Mouse (Mus musculus) embryonic stem cell, embryonic (primary cell): ENCODE results near the gene Best3.

Experiments used
- CTCF ChIA-PET, 4 experiments: fragments of 300-600 bp in 2 of 4; fragments of 350-600 bp in 2 of 4; sonication (Branson Sonifier 250); formaldehyde crosslinking; loops; one replicate each; lab custom pipeline; 2022; ENCODE audit warnings: inconsistent platforms in 2 of 4; lab: Charles Lee
- POLR2A ChIA-PET, 4 experiments: fragments of 300-600 bp in 2 of 4; fragments of 350-600 bp in 2 of 4; sonication (Branson Sonifier 250); formaldehyde crosslinking; loops; one replicate each; lab custom pipeline; 2022; ENCODE audit warnings: antibody characterized with exemption in 4 of 4, inconsistent platforms in 1 of 4; lab: Charles Lee

The Best3 gene

DNA sequence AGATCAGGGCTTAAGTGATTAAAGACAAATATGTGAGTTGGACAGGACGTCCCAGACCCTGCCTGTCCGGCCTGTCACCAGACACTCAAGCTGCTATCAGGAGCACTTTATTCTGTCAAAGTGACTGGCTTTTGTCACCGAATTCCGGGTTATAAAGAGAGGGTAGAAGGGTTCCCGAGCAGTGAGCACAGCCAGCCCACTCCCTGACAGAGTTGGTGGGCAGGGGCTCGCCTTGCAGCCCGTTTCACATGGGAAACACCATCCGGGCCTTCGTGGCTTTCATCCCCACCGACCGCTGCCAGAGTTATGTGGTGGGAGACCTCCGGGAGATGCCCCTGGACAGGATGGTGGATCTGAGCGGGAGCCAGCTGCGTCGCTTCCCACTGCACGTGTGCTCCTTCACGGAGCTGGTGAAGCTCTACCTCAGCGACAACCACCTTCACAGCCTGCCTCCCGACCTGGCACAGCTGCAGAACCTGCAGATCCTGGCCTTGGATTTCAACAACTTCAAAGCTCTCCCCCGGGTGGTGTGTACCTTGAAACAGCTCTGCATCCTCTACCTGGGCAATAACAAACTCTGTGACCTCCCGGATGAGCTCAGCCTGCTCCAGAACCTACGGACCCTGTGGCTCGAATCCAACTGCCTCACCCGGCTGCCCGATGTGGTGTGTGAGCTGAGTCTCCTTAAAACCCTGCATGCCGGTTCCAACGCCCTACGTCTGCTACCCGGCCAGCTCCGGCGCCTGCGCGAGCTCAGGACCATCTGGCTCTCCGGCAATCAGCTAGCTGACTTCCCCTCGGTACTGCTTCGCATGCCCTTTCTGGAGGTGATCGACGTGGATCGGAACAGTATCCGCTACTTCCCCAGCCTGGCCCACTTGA lies 59.3 kb downstream of the Best3 start, which contains the start of gene Lrrc10:
Lrrc10 (plus strand) TSS at position 167 of the 882 bp plus-strand sequence.
- ChIA-PET CTCF (interaction anchor here in 3 of 4 experiments (0.6 to 1.7 kb wide), 9 partner anchors 11 to 594 kb away, joined by 3 to 12 read pairs (median 3); no protein-coding TSS in a partner anchor), POLR2A (interaction anchor here in 3 of 4 experiments (0.5 to 14.1 kb wide), 22 partner anchors 10 to 788 kb away, joined by 3 to 312 read pairs (median 3); partner anchors contain the start of genes Cct2 (in 3 of the 3), Frs2 (in 1 of the 3) and Yeats4 (in 1 of the 3))

DNA sequence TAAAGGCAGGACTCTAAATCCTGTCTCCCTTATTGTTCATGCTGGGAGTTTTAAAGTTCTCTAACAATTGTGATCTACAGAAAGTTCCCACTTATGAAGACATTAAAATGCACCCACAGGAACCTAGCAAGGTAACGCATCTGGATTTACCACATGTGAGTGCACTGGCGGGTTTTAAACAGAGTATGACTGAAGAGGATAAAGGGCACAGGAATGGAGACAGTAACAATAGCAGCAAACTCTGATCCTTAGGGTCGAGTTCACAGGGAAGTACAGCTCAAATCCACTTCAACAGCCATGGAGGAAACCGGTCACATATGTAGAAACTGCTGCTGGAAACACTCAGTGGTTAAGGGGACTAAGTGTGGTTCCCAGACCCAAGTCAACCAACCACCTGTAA lies 63.1 kb downstream of the Best3 start:
- ChIA-PET POLR2A (interaction anchor here (0.6 to 14.1 kb wide), 14 partner anchors 6 to 175 kb away, joined by 3 to 312 read pairs (median 4); partner anchors contain the start of genes Cct2 (in 4 of the 4) and Yeats4 (in 1 of the 4)), CTCF (interaction anchor here in 1 of 4 experiments (0.6 kb wide), 1 partner anchor 134 kb away, joined by 3 read pairs; no protein-coding TSS in a partner anchor)

DNA sequence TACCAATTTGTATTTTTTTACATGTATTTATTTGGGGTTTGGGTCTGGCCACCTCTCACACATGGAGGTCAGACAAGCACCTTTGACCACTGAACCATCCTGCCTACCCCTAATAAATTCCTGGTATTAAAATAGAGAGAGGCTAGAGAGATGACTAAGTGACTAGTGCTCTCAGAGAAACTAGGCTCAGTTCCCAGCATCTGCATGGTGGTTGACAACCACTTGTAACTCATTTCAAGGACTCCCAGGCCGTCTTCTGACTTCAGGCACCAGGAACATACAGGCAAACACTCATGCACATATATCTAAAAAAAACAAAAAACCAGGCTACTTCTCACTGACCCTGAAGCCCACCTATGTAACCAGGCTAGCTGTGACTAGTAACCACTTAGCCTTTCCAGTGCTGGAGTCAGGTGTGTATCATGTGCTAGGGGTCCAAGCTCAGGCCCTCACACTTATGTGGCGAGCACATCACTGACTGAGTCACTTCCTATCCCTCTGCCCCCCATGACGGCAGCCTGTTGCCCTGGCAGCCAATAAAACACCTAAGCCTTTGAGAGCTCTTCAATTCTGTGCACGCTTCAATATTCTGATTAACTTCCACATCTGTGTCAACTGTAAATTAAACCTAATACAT lies 64.0 kb downstream of the Best3 start:
- POLR2A ChIA-PET: interaction anchor here (0.6 to 14.1 kb wide), 11 partner anchors 9 to 498 kb away, joined by 3 to 312 read pairs (median 4); partner anchors contain the start of genes Cct2 (in 4 of the 4) and Yeats4 (in 1 of the 4)

DNA sequence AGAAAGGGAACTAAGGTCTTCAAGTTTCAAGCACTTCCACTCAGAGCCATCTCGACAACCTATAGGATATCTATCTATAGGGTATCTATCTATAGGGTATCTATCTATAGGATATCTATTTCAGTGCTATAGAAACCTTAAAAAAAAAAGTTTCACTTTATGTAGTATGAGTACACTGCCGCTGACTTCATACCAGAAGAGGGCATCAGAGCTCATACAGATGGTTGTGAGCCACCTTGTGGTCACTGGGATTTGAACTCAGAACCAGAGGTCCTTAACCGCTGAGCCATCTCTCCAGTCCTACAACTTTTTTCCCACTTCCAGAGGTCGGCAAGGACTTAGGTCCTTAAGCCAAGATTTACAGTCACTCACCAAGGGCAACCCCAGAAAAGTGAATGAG lies 69.6 kb downstream of the Best3 start:
- ChIA-PET POLR2A (interaction anchor here in 2 of 4 experiments (1.3 to 14.1 kb wide), 3 partner anchors 7 to 10 kb away, joined by 4 to 312 read pairs (median 55); partner anchors contain the start of genes Cct2 (in 1 of the 2) and Lrrc10 (in 1 of the 2)), CTCF (interaction anchor here in 1 of 4 experiments (0.7 kb wide), 1 partner anchor 844 kb away, joined by 3 read pairs; no protein-coding TSS in a partner anchor)

More for the DNA sequence above, 64.0 kb downstream of the Best3 start:
- CTCF ChIA-PET: interaction anchor here in 1 of 4 experiments (0.8 kb wide), 1 partner anchor 14 kb away, joined by 4 read pairs; no protein-coding TSS in a partner anchor

DNA sequence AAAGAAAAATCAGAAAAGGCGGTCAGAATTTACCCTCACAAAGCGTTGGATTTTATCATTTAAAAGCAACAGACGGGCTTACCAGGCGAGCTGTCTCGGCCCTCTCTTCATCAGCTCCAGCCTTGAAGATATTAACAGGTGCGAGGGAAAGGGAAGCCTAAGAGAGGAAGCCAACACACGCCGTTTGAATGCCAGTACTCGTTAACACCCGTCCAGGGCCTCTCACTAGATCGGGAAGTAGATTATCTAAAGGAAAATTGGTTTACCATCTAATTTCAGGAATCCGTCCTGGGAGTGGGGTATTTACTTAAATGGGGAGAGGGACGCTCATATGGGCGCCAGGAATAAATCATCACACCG lies 76.8 kb downstream of the Best3 start:
- POLR2A ChIA-PET: interaction anchor here (0.6 to 9.1 kb wide), 82 partner anchors 10 to 1677 kb away, joined by 3 to 312 read pairs (median 5); partner anchors contain the start of genes Frs2 (in 2 of the 4), Lrrc10 (in 2 of the 4) and Yeats4 (in 2 of the 4)
- CTCF ChIA-PET: interaction anchor here in 3 of 4 experiments (0.7 to 2.3 kb wide), 3 partner anchors 15 to 925 kb away, joined by 3 to 9 read pairs (median 4); no protein-coding TSS in a partner anchor

DNA sequence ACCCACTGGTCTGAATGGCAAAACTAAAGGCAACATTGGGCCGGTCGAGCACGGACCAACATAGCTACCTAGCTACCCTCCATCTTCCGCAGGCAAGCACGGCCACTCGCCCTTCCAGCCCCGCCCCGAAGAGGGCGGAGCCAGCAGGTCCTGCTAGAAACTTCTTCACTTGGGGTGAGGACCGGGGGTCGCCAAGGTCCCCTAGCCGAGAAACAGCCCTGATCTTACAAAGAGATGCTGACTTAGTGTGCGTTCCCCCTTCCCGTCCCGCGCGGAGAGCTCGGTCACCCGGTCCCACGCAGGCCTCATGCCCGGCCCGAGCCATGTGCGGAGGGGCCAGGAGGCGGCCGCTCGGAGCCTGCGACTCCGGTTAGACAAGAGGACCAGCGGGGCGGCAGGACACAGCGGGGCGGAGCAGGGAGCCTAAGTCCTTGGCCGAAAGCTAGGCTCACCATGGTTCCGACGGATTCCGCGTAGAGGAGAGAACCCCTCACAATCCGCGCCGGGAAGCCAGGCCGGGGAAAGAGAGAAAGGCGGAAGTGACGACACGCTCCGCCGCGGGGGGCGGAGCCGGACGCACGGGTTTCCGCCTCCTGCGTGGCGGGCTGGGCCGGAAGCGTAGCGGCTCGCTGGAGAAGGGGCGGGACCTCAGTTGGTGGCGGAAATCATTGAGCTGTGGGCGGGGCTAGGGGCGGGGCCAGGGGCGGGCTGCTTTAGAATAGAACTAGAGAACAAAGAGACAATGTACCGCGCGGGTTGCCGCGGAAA lies 77.3 kb downstream of the Best3 start, which contains the start of gene Cct2:
Cct2 (minus strand) TSS at position 561 of the 768 bp plus-strand sequence.
- CTCF ChIA-PET: interaction anchor here (0.5 to 2.3 kb wide), 8 partner anchors 13 to 1285 kb away, joined by 3 to 12 read pairs (median 4); no protein-coding TSS in a partner anchor
- POLR2A ChIA-PET: interaction anchor here (0.6 to 9.1 kb wide), 145 partner anchors 9 to 1701 kb away, joined by 3 to 312 read pairs (median 4); partner anchors contain the start of genes Frs2 (in 2 of the 4), Kcnmb4 (in 2 of the 4), Lrrc10 (in 2 of the 4) and Yeats4 (in 2 of the 4)

DNA sequence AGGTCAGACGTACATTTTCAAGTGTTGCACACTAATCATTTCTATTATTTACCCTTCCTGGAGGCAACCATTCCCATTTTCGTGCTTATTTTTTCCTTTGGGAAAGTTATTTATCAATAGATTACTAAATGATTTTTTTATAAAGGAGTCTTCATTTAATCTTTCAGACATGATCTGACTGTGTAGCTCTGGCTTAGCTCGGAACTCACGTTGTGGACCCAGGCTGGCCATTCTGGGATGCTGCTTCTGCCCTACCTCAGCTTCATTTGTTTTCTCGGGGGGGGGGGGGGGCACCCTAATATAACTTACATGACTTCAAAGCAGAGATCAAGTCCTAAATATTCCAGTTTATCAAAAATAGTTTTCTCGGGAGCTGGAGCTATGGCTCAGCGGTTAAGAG lies 78.0 kb downstream of the Best3 start:
- POLR2A ChIA-PET: interaction anchor here (0.6 to 9.1 kb wide), 117 partner anchors 9 to 1702 kb away, joined by 3 to 312 read pairs (median 4); partner anchors contain the start of genes Frs2 (in 2 of the 4), Kcnmb4 (in 2 of the 4), Lrrc10 (in 2 of the 4) and Yeats4 (in 2 of the 4)
- CTCF ChIA-PET: interaction anchor here (0.5 to 2.3 kb wide), 7 partner anchors 14 to 1286 kb away, joined by 3 to 12 read pairs (median 9); no protein-coding TSS in a partner anchor

DNA sequence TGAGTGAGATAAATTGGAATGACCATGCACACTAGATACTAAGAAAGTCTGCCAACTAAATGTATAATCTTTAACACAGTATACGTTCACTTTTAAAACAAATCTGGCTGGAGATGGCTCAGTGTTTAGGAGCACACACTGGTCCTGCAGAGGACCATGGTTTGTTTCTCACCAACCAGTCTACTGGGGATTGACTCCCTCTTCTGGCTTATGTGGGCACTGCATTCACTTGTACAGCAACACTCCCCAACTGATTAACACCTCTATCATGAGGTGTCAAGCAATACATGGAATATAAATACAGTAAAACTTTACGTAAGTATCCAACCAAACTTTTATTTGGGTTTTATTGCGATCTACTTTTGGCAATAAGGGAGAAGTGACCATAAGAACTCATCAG lies 83.0 kb downstream of the Best3 start:
- ChIA-PET CTCF (interaction anchor here in 1 of 4 experiments (1.5 kb wide), 1 partner anchor 9 kb away, joined by 5 read pairs; no protein-coding TSS in a partner anchor), POLR2A (interaction anchor here in 1 of 4 experiments (1.7 kb wide), 1 partner anchor 10 kb away, joined by 7 read pairs; no protein-coding TSS in a partner anchor)

DNA sequence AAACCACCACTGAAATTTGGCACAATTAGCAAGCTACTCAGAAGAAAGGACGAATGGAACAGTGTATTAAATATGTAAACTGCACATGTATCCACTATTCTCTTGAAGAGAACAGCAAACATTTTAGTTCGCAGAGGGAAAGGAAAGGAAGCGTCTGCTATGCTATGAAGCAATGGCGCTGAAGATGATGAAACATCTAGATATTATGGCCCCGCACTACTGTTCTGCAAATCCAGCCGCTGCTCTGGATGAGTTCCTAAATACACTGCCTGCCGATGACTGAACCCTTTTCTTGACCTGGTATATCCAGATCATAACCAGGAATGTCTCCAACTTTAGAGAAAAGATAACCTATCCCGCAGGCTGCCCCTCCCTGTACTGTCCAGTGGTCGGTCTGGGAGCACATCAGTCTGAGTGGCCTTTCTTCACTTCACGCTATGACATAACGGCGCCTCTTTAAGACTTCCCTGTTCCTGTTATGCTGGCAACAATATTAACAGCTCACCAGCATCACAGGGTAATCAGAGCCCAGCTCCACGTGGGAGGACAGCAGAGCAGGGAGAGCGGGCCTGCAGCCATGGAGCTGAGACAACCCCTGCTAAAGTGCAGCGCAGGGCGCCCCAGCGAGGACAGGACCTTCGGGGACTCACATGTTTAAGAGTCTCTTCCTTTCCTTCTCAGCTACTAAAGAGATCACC lies 86.2 kb downstream of the Best3 start:
- CTCF ChIA-PET: interaction anchor here in 2 of 4 experiments (1.0 to 1.2 kb wide), 2 partner anchors 18 to 223 kb away, joined by 3 read pairs; no protein-coding TSS in a partner anchor
- POLR2A ChIA-PET: interaction anchor here (0.6 to 3.2 kb wide), 9 partner anchors 8 to 164 kb away, joined by 3 to 37 read pairs (median 4); partner anchors contain the start of genes Cct2 (in 4 of the 4) and Frs2 (in 1 of the 4)

DNA sequence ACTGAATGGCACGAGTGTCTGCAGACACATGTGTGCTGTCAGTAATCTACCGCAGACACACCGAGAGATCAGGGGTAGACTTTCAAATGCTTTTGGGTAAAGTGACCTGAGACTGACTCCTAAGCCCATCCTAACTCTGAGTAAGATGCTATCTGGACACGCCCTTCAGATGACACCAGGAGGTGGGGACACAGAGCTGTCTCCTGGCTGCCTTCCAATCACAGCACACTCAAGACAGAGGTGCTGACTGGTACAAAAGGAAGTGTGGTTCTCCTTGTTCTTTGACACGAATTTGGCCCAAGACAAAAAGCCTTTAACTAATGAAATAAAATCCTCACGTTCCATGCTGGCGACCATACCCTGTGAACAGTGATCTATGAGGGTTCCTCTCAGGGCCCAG lies 87.1 kb downstream of the Best3 start:
- CTCF ChIA-PET: interaction anchor here in 1 of 4 experiments (1.2 kb wide), 1 partner anchor 18 kb away, joined by 3 read pairs; no protein-coding TSS in a partner anchor
- POLR2A ChIA-PET: interaction anchor here (0.6 to 3.2 kb wide), 8 partner anchors 9 to 75 kb away, joined by 3 to 37 read pairs (median 4); partner anchors contain the start of genes Cct2 (in 4 of the 4) and Frs2 (in 1 of the 4)
